Mouse (Mus musculus): ENCODE results near the gene Catsperd. TPM values are rescaled to one million over a fixed set of nuclear protein-coding genes. Genes with fewer than 3 reads are reported as not detected.

Catsperd gene
- polyA plus RNA-seq, 1 experiment from 2014 or later = 0.56 TPM

DNA sequence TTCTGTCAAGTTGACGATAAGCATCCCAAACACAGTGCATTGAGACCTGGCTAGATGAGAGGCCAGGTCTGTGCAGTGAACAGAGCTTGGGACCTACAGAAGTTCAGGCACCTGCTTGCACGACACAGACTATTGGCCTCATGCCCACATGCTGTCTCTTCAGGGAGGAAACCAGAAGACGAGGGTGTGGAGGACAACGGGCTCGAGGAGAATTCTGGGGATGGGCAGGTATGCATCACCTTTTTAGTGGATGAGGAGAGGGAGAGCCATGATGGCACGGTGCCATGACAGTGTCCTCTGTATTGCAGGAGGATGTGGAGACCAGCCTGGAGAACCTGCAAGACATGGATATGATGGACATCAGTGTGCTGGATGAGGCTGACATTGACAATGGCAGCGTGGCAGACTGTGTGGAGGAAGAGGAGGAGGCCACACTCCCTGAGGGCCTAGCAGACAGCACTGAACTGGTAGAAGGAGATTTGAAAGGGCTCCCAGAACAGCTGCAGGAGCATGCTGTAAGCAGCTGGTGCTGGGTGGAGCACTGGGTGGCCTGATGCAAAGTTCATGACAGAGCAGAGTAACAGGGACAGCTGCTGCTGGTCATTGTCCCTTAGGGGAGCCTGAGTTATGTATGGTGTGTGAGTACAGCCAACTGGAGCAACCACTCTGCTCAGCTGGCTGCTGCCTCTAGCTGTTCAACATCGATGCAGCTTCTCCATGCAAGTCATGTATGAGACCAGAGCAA, 34.2 kb upstream of the Catsperd start:
- no peak for DNase-seq (ENCODE audit: low spot score)
- Histone ChIP-seq H3K9ac (ENCODE audit: low read depth, low read length) (no peak overlapping the region), H3K36me3 (ENCODE audit: control insufficient read depth, insufficient read depth, low read length) (peaks cover 44% of the 10 kb centered on the region), H3K4me1 (replicated peaks; ENCODE audit: control insufficient read depth, insufficient read depth, low read length) (no peaks in the 10 kb centered on the region; the same call in 1 of the 2 replicates), H3K4me2 (replicated peaks; ENCODE audit: low read depth, low read length) (no peak overlapping the region), H3K27me3 (ENCODE audit: control insufficient read depth, insufficient read depth, low read length) (no peaks in the 10 kb centered on the region), H3K27ac (ENCODE audit: low read depth, low read length) (no peak overlapping the region), H3K9me3 (ENCODE audit: control insufficient read depth, low read length) (no peaks in the 10 kb centered on the region), H3K4me3 (ENCODE audit: low read depth, low read length) (no peak overlapping the region)
- ATAC-seq (ENCODE audit: low FRiP score) = no peak
- 94% methylated on average over 8 of the region's 8 CpGs for WGBS

- H3K27ac ChIP-seq (ENCODE audit: low read depth, low read length) = no peak overlapping the region
- no peak for DNase-seq (ENCODE audit: low spot score)
- H3K4me3 ChIP-seq (ENCODE audit: low read depth, low read length) = no peak overlapping the region
- no peaks in the 10 kb centered on the region; the same call in 1 of the 2 replicates for H3K4me1 ChIP-seq (replicated peaks; ENCODE audit: control insufficient read depth, insufficient read depth, low read length)
- no peak overlapping the region for H3K9ac ChIP-seq (ENCODE audit: low read depth, low read length)
- H3K9me3 ChIP-seq (ENCODE audit: control insufficient read depth, low read length) = no peaks in the 10 kb centered on the region
- H3K4me2 ChIP-seq (replicated peaks; ENCODE audit: low read depth, low read length) = no peak overlapping the region
- 95% methylated on average over 28 of the region's 28 CpGs for WGBS
- peaks cover 31% of the 10 kb centered on the region for H3K36me3 ChIP-seq (ENCODE audit: control insufficient read depth, insufficient read depth, low read length)
- ATAC-seq (ENCODE audit: low FRiP score) = no peak
- no peaks in the 10 kb centered on the region for H3K27me3 ChIP-seq (ENCODE audit: control insufficient read depth, insufficient read depth, low read length)
These were observed 24.5 kb upstream of the Catsperd start for GRCm38 (mm10) chr17:56603186-56604069.

GRCm38 (mm10) chr17:56604070-56604380, 23.9 kb upstream of the Catsperd start:
- Histone ChIP-seq H3K27me3 (ENCODE audit: control insufficient read depth, insufficient read depth, low read length) (no peaks in the 10 kb centered on the region), H3K4me2 (replicated peaks; ENCODE audit: low read depth, low read length) (no peak overlapping the region), H3K4me1 (replicated peaks; ENCODE audit: control insufficient read depth, insufficient read depth, low read length) (peaks cover 2% of the 10 kb centered on the region; the same call in 1 of the 2 replicates), H3K27ac (ENCODE audit: low read depth, low read length) (no peak overlapping the region), H3K36me3 (ENCODE audit: control insufficient read depth, insufficient read depth, low read length) (peaks cover 31% of the 10 kb centered on the region), H3K9me3 (ENCODE audit: control insufficient read depth, low read length) (no peaks in the 10 kb centered on the region), H3K4me3 (ENCODE audit: low read depth, low read length) (no peak overlapping the region), H3K9ac (ENCODE audit: low read depth, low read length) (no peak overlapping the region)
- no peak for DNase-seq (ENCODE audit: low spot score)
- 96% methylated on average over 9 of the region's 9 CpGs for whole genome bisulfite sequencing
- ATAC-seq (ENCODE audit: low FRiP score) = no peak

GRCm38 (mm10) chr17:56604422-56604821, 23.5 kb upstream of the Catsperd start:
- ATAC-seq (ENCODE audit: low FRiP score) (no peak), DNase-seq (ENCODE audit: low spot score) (no peak)
- no peak overlapping the region for H3K4me3 ChIP-seq (ENCODE audit: low read depth, low read length)
- H3K36me3 ChIP-seq (ENCODE audit: control insufficient read depth, insufficient read depth, low read length) = peaks cover 30% of the 10 kb centered on the region
- H3K9me3 ChIP-seq (ENCODE audit: control insufficient read depth, low read length) = no peaks in the 10 kb centered on the region
- H3K27ac ChIP-seq (ENCODE audit: low read depth, low read length) = no peak overlapping the region
- H3K4me2 ChIP-seq (replicated peaks; ENCODE audit: low read depth, low read length) = no peak overlapping the region
- no peaks in the 10 kb centered on the region for H3K27me3 ChIP-seq (ENCODE audit: control insufficient read depth, insufficient read depth, low read length)
- no peak overlapping the region for H3K9ac ChIP-seq (ENCODE audit: low read depth, low read length)
- 91% methylated on average over 3 of the region's 3 CpGs for WGBS
- peaks cover 2% of the 10 kb centered on the region; the same call in 1 of the 2 replicates for H3K4me1 ChIP-seq (replicated peaks; ENCODE audit: control insufficient read depth, insufficient read depth, low read length)

DNA sequence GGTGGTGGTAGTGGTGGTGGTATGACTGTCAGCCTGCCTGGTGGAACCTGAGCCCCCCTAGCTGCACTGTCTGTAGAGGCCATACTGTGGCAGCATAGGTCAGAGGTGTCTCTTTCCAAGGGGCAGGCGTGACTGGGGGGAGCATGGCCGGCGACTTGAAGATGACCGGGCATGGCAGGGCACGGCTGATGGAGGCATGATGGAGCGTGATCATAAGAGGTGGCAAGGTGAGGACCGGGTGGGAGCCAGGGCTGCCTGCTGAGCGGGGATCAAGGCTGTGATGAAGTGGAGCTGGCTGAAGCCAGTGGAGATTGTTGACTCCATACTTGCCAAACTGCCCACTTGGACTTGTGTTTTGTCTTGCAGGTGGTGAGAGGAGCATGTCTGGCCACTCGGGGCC, 22.5 kb upstream of the Catsperd start:
- Histone ChIP-seq H3K4me1 (replicated peaks; ENCODE audit: control insufficient read depth, insufficient read depth, low read length) (peaks cover 2% of the 10 kb centered on the region; the same call in 1 of the 2 replicates), H3K36me3 (ENCODE audit: control insufficient read depth, insufficient read depth, low read length) (peaks cover 19% of the 10 kb centered on the region), H3K4me2 (replicated peaks; ENCODE audit: low read depth, low read length) (no peak overlapping the region), H3K9me3 (ENCODE audit: control insufficient read depth, low read length) (no peaks in the 10 kb centered on the region), H3K9ac (ENCODE audit: low read depth, low read length) (no peak overlapping the region), H3K4me3 (ENCODE audit: low read depth, low read length) (no peak overlapping the region), H3K27me3 (ENCODE audit: control insufficient read depth, insufficient read depth, low read length) (no peaks in the 10 kb centered on the region), H3K27ac (ENCODE audit: low read depth, low read length) (no peak overlapping the region)
- WGBS = 89% methylated on average over 9 of the region's 9 CpGs
- ATAC-seq (ENCODE audit: low FRiP score) = no peak
- no peak for DNase-seq (ENCODE audit: low spot score)

- DNase-seq (ENCODE audit: low spot score) = no peak
- ATAC-seq (ENCODE audit: low FRiP score) = no peak
- Histone ChIP-seq H3K4me3 (ENCODE audit: low read depth, low read length) (no peak overlapping the region), H3K36me3 (ENCODE audit: control insufficient read depth, insufficient read depth, low read length) (peaks cover 8% of the 10 kb centered on the region), H3K4me1 (replicated peaks; ENCODE audit: control insufficient read depth, insufficient read depth, low read length) (peaks cover 2% of the 10 kb centered on the region; the same call in 1 of the 2 replicates), H3K27ac (ENCODE audit: low read depth, low read length) (no peak overlapping the region), H3K9ac (ENCODE audit: low read depth, low read length) (no peak overlapping the region), H3K9me3 (ENCODE audit: control insufficient read depth, low read length) (no peaks in the 10 kb centered on the region), H3K27me3 (ENCODE audit: control insufficient read depth, insufficient read depth, low read length) (no peaks in the 10 kb centered on the region), H3K4me2 (replicated peaks; ENCODE audit: low read depth, low read length) (no peak overlapping the region)
- 67% methylated on average over 3 of the region's 3 CpGs for WGBS
These were observed 20.4 kb upstream of the Catsperd start for GRCm38 (mm10) chr17:56607521-56608062.

- Histone ChIP-seq H3K9me3 (ENCODE audit: control insufficient read depth, low read length) (no peaks in the 10 kb centered on the region), H3K27ac (ENCODE audit: low read depth, low read length) (no peak overlapping the region), H3K9ac (ENCODE audit: low read depth, low read length) (no peak overlapping the region), H3K27me3 (ENCODE audit: control insufficient read depth, insufficient read depth, low read length) (no peaks in the 10 kb centered on the region), H3K4me1 (replicated peaks; ENCODE audit: control insufficient read depth, insufficient read depth, low read length) (peaks cover 2% of the 10 kb centered on the region; the same call in 1 of the 2 replicates), H3K36me3 (ENCODE audit: control insufficient read depth, insufficient read depth, low read length) (peaks cover 2% of the 10 kb centered on the region), H3K4me3 (ENCODE audit: low read depth, low read length) (peak overlapping the region; percentile 65), H3K4me2 (replicated peaks; ENCODE audit: low read depth, low read length) (peak overlapping the region; percentile 87)
- 64% methylated on average over 5 of the region's 5 CpGs for WGBS
- ATAC-seq (ENCODE audit: low FRiP score) (no peak), DNase-seq (ENCODE audit: low spot score) (no peak)
These were observed 19.2 kb upstream of the Catsperd start for GRCm38 (mm10) chr17:56608699-56609098.

GRCm38 (mm10) chr17:56609452-56610171, 18.3 kb upstream of the Catsperd start, which contains the start of gene 2410015M20Rik:
Gene 2410015M20Rik, minus strand, starts transcription at chr17:56609771.
- peaks cover 7% of the 10 kb centered on the region for H3K4me1 ChIP-seq (replicated peaks; ENCODE audit: control insufficient read depth, insufficient read depth, low read length)
- no peaks in the 10 kb centered on the region for H3K9me3 ChIP-seq (ENCODE audit: control insufficient read depth, low read length)
- H3K4me3 ChIP-seq (ENCODE audit: low read depth, low read length) = peak within 1 kb of the TSS; percentile 65
- peak within 1 kb of the TSS; percentile 75 for H3K9ac ChIP-seq (ENCODE audit: low read depth, low read length)
- peak; percentile 90 for ATAC-seq (ENCODE audit: low FRiP score)
- DNase-seq (ENCODE audit: low spot score) = peak; percentile 95
- H3K4me2 ChIP-seq (replicated peaks; ENCODE audit: low read depth, low read length) = peak within 1 kb of the TSS; percentile 87
- H3K27me3 ChIP-seq (ENCODE audit: control insufficient read depth, insufficient read depth, low read length) = no peaks in the 10 kb centered on the region
- H3K36me3 ChIP-seq (ENCODE audit: control insufficient read depth, insufficient read depth, low read length) = peaks cover 2% of the 10 kb centered on the region; the same call in 1 of the 2 replicates
- H3K27ac ChIP-seq (ENCODE audit: low read depth, low read length) = peak within 1 kb of the TSS; percentile 62; the same call in 1 of the 2 replicates
- WGBS = under 1% methylated on average over 44 of the region's 44 CpGs

Data from hindbrain, embryonic 11.5 days (tissue).